In the genomic region with DNA sequence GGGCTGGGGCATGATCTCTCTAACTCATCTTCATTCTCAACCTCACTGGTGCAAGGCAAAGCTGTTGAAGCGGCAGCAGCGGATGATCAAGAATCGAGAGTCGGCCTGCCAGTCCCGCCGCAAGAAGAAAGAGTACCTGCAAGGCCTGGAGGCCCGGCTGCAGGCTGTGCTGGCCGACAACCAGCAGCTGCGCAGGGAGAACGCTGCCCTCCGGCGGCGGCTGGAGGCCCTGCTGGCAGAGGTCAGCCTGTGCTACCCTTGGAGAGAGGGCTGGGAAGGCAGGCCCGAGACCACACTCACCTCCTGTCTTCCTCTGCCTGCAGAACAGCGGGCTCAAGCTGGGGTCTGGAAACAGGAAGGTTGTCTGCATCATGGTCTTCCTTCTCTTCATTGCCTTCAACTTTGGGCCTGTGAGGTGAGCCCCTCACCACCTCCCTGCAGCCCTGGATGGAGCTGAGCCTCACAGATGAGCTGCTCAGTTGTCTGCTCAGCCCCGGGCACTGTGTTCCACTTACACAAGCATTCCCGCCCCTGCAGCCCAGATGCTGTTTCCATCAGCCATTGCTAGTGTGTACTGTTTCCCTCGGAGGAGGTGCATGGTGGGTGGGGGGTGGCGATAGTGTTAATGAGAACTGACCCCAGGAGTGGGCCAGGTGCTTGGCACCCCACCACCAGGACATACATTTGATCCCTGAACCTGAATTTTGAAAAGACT, we compare ENCODE assay signal across 9 mouse cellular contexts. TPM values are rescaled to one million over a fixed set of nuclear protein-coding genes. Genes with fewer than 3 reads are reported as not detected.
DNase-seq lines count a peak whose midpoint lies in the region; ATAC-seq and TF ChIP-seq lines count a peak whose summit lies in the region.
"Had no signal": no experiment of that assay in that cellular context is flagged by ENCODE, and none has a peak within 500 bp of the region (broad histone marks: within the 10 kb centered on the region; RNA-seq: fewer than 3 reads in every experiment).

No protein-coding gene starts in this region.

- TF ChIP-seq POLR2A in brain, embryonic 14.5 days (IDR thresholded peaks at IDR 0.05; ENCODE audit: borderline replicate concordance, extremely low read depth, insufficient read depth, insufficient read length, poor library complexity, severe bottlenecking), result no peak

- no peaks in the 10 kb centered on the region for H3K9me3 ChIP-seq in forebrain, postnatal 0 days (ENCODE audit: low read length)
- no peaks in the 10 kb centered on the region for H3K9me3 ChIP-seq in forebrain, embryonic 13.5 days (replicated peaks)
- H3K9me3 ChIP-seq in midbrain, embryonic 10.5 days (replicated peaks), result no peaks in the 10 kb centered on the region
- H3K9me3 ChIP-seq in midbrain, embryonic 16.5 days (replicated peaks; ENCODE audit: control insufficient read depth, low read length, poor library complexity, severe bottlenecking), result no peaks in the 10 kb centered on the region
- H3K9me3 ChIP-seq in intestine, embryonic 15.5 days, result no peaks in the 10 kb centered on the region
- H3K9me3 ChIP-seq: heart, embryonic 13.5 days had no signal

- no peak for DNase-seq in forebrain, postnatal 0 days
- peak; percentile 60 for DNase-seq in midbrain, embryonic 10.5 days (ENCODE audit: low spot score)
- no peak for DNase-seq in brain, embryonic 14.5 days (ENCODE audit: low read depth)
- peak; percentile 46 for DNase-seq in naive thymus-derived CD4-positive, alpha-beta T cell, adult 2 months (ENCODE audit: low read depth)

- H3K27ac ChIP-seq in forebrain, postnatal 0 days (ENCODE audit: low read depth, low read length), result no peak overlapping the region
- H3K27ac ChIP-seq in forebrain, embryonic 13.5 days, result no peak overlapping the region
- no peak overlapping the region for H3K27ac ChIP-seq in midbrain, embryonic 10.5 days (replicated peaks)
- H3K27ac ChIP-seq in midbrain, embryonic 16.5 days (ENCODE audit: low read length), result no peak overlapping the region
- no peak overlapping the region for H3K27ac ChIP-seq in intestine, embryonic 15.5 days
- H3K27ac ChIP-seq: heart, embryonic 13.5 days had no signal

- H3K27me3 ChIP-seq in forebrain, postnatal 0 days (ENCODE audit: insufficient read depth, low read length), result no peaks in the 10 kb centered on the region
- H3K27me3 ChIP-seq in forebrain, embryonic 13.5 days, result no peaks in the 10 kb centered on the region
- no peaks in the 10 kb centered on the region for H3K27me3 ChIP-seq in midbrain, embryonic 10.5 days (ENCODE audit: low read depth, poor library complexity, severe bottlenecking)
- H3K27me3 ChIP-seq in midbrain, embryonic 16.5 days (ENCODE audit: control insufficient read depth, insufficient read depth, low read depth, low read length), result no peaks in the 10 kb centered on the region
- H3K27me3 ChIP-seq in intestine, embryonic 15.5 days (replicated peaks), result no peaks in the 10 kb centered on the region
- H3K27me3 ChIP-seq: heart, embryonic 13.5 days had no signal

- no peak overlapping the region for H3K9ac ChIP-seq in forebrain, postnatal 0 days
- no peak overlapping the region for H3K9ac ChIP-seq in forebrain, embryonic 13.5 days
- H3K9ac ChIP-seq in midbrain, embryonic 16.5 days (ENCODE audit: low read depth, low read length), result no peak overlapping the region
- no peak overlapping the region for H3K9ac ChIP-seq in intestine, embryonic 15.5 days
- H3K9ac ChIP-seq: heart, embryonic 13.5 days had no signal

- ATAC-seq in forebrain, postnatal 0 days, result no peak
- ATAC-seq in forebrain, embryonic 13.5 days, result no peak
- no peak for ATAC-seq in midbrain, embryonic 16.5 days
- ATAC-seq in erythroid progenitor cell, adult 5-6 weeks (replicated peaks; ENCODE audit: low FRiP score, poor library complexity, severe bottlenecking), result no peak
- no peak for ATAC-seq in intestine, embryonic 15.5 days

- no peak overlapping the region for H3K4me2 ChIP-seq in forebrain, postnatal 0 days (ENCODE audit: low read depth)
- H3K4me2 ChIP-seq in forebrain, embryonic 13.5 days, result no peak overlapping the region
- H3K4me2 ChIP-seq in midbrain, embryonic 16.5 days (ENCODE audit: low read length), result no peak overlapping the region
- H3K4me2 ChIP-seq in intestine, embryonic 15.5 days (replicated peaks), result no peak overlapping the region
- H3K4me2 ChIP-seq: heart, embryonic 13.5 days had no signal

- WGBS in forebrain, postnatal 0 days, result 42% methylated on average over 19 of the region's 19 CpGs
- 46% methylated on average over 19 of the region's 19 CpGs for WGBS in forebrain, embryonic 13.5 days
- 53% methylated on average over 19 of the region's 19 CpGs for WGBS in midbrain, embryonic 10.5 days
- 51% methylated on average over 19 of the region's 19 CpGs for WGBS in midbrain, embryonic 16.5 days
- WGBS in intestine, embryonic 15.5 days, result 56% methylated on average over 19 of the region's 19 CpGs

- H3K4me3 ChIP-seq in forebrain, postnatal 0 days (ENCODE audit: low read depth, low read length), result no peak overlapping the region
- H3K4me3 ChIP-seq in forebrain, embryonic 13.5 days, result no peak overlapping the region
- no peak overlapping the region for H3K4me3 ChIP-seq in midbrain, embryonic 10.5 days
- no peak overlapping the region for H3K4me3 ChIP-seq in midbrain, embryonic 16.5 days (ENCODE audit: low read depth, low read length)
- no peak overlapping the region for H3K4me3 ChIP-seq in intestine, embryonic 15.5 days (replicated peaks)
- H3K4me3 ChIP-seq: heart, embryonic 13.5 days had no signal

- TF ChIP-seq CTCF in forebrain, postnatal 0 days (IDR thresholded peaks at IDR 0.05; ENCODE audit: low read depth), result peak; percentile 42
- peak; percentile 53 for TF ChIP-seq CTCF in brain, embryonic 14.5 days (IDR thresholded peaks at IDR 0.05; ENCODE audit: borderline replicate concordance, extremely low read depth, insufficient read depth, insufficient read length)

- peaks cover 60% of the 10 kb centered on the region for H3K36me3 ChIP-seq in forebrain, postnatal 0 days (ENCODE audit: insufficient read depth)
- H3K36me3 ChIP-seq in forebrain, embryonic 13.5 days (ENCODE audit: poor library complexity, severe bottlenecking), result peaks cover 70% of the 10 kb centered on the region
- H3K36me3 ChIP-seq in midbrain, embryonic 10.5 days, result peaks cover 76% of the 10 kb centered on the region
- peaks cover 37% of the 10 kb centered on the region for H3K36me3 ChIP-seq in midbrain, embryonic 16.5 days (ENCODE audit: control insufficient read depth, insufficient read depth, low read length)
- peaks cover 6% of the 10 kb centered on the region for H3K36me3 ChIP-seq in intestine, embryonic 15.5 days

- H3K4me1 ChIP-seq in forebrain, postnatal 0 days (ENCODE audit: insufficient read depth), result peaks cover 6% of the 10 kb centered on the region
- peaks cover 13% of the 10 kb centered on the region for H3K4me1 ChIP-seq in forebrain, embryonic 13.5 days
- peaks cover 38% of the 10 kb centered on the region for H3K4me1 ChIP-seq in midbrain, embryonic 10.5 days
- H3K4me1 ChIP-seq in midbrain, embryonic 16.5 days (ENCODE audit: control insufficient read depth, insufficient read depth, low read length), result peaks cover 11% of the 10 kb centered on the region
- H3K4me1 ChIP-seq in intestine, embryonic 15.5 days (replicated peaks), result peaks cover 28% of the 10 kb centered on the region

RNA-seq across cellular contexts. Expression of a gene that starts 4.7 kb away (rescaled TPM):
- 39.9 and 43.7 TPM in 2 replicates for total RNA-seq in forebrain, postnatal 0 days (2014; rRNA removed)
- polyA plus RNA-seq in forebrain, postnatal 0 days (2015; fragmentation: Nextera tagmentation; extraction: Ambion mirVana), result 86.1 and 86.4 TPM in 2 replicates
- 95.9 and 105 TPM in 2 replicates for polyA plus RNA-seq in forebrain, embryonic 13.5 days (2015; fragmentation: Nextera tagmentation; extraction: Ambion mirVana)
- 111 and 123 TPM in 2 replicates for polyA plus RNA-seq in midbrain, embryonic 10.5 days (2016; fragmentation: Nextera tagmentation; extraction: Ambion mirVana)
- polyA plus RNA-seq in midbrain, embryonic 16.5 days (2015; fragmentation: Nextera tagmentation; extraction: Ambion mirVana), result 119 and 123 TPM in 2 replicates
- 113 and 133 TPM in 2 replicates for polyA plus RNA-seq in brain, embryonic 14.5 days (2012; rRNA removed)
- 5.4 and 8.3 TPM in 2 replicates for total RNA-seq in erythroid progenitor cell, adult 5-6 weeks (2015; ENCODE audit: low replicate concordance)
- total RNA-seq in erythroid progenitor cell, adult 5-6 weeks (2017; ENCODE audit: low replicate concordance), result 2.6 and 5.0 TPM in 2 replicates
- 67.5 and 68.2 TPM in 2 replicates for polyA plus RNA-seq in intestine, embryonic 15.5 days (2015; fragmentation: Nextera tagmentation; extraction: Ambion mirVana)

RNA-seq across cellular contexts. Expression of a gene that starts 7.1 kb away (rescaled TPM):
- 9.6 and 19.9 TPM in 2 replicates for total RNA-seq in forebrain, postnatal 0 days (2014; rRNA removed)
- 8.2 and 11.4 TPM in 2 replicates for polyA plus RNA-seq in forebrain, postnatal 0 days (2015; fragmentation: Nextera tagmentation; extraction: Ambion mirVana)
- 14.7 and 16.1 TPM in 2 replicates for polyA plus RNA-seq in forebrain, embryonic 13.5 days (2015; fragmentation: Nextera tagmentation; extraction: Ambion mirVana)
- polyA plus RNA-seq in midbrain, embryonic 10.5 days (2016; fragmentation: Nextera tagmentation; extraction: Ambion mirVana), result 16.8 and 18.9 TPM in 2 replicates
- 15.4 and 17.9 TPM in 2 replicates for polyA plus RNA-seq in midbrain, embryonic 16.5 days (2015; fragmentation: Nextera tagmentation; extraction: Ambion mirVana)
- 3.8 and 6.8 TPM in 2 replicates for polyA plus RNA-seq in brain, embryonic 14.5 days (2012; rRNA removed)
- total RNA-seq in erythroid progenitor cell, adult 5-6 weeks (2015; ENCODE audit: low replicate concordance), result 2.5 TPM in 1 of 2 replicates, not detected in the other
- total RNA-seq in erythroid progenitor cell, adult 5-6 weeks (2017; ENCODE audit: low replicate concordance), result 2.6 and 4.9 TPM in 2 replicates
- 12.1 and 13.7 TPM in 2 replicates for polyA plus RNA-seq in intestine, embryonic 15.5 days (2015; fragmentation: Nextera tagmentation; extraction: Ambion mirVana)

RNA-seq across cellular contexts. Expression of a gene that starts 18.7 kb away (rescaled TPM):
- 1.0 and 1.7 TPM in 2 replicates for total RNA-seq in forebrain, postnatal 0 days (2014; rRNA removed)
- 0.08 and 0.16 TPM in 2 replicates for polyA plus RNA-seq in forebrain, postnatal 0 days (2015; fragmentation: Nextera tagmentation; extraction: Ambion mirVana)
- polyA plus RNA-seq in forebrain, embryonic 13.5 days (2015; fragmentation: Nextera tagmentation; extraction: Ambion mirVana), result 0.01 and 0.05 TPM in 2 replicates
- polyA plus RNA-seq in midbrain, embryonic 10.5 days (2016; fragmentation: Nextera tagmentation; extraction: Ambion mirVana), result not detected in 2 replicates
- 0.14 and 0.15 TPM in 2 replicates for polyA plus RNA-seq in midbrain, embryonic 16.5 days (2015; fragmentation: Nextera tagmentation; extraction: Ambion mirVana)
- polyA plus RNA-seq in brain, embryonic 14.5 days (2012; rRNA removed), result 0.33 and 0.70 TPM in 2 replicates
- total RNA-seq in erythroid progenitor cell, adult 5-6 weeks (2015; ENCODE audit: low replicate concordance), result not detected in 2 replicates
- total RNA-seq in erythroid progenitor cell, adult 5-6 weeks (2017; ENCODE audit: low replicate concordance), result not detected in 2 replicates
- 1.1 and 1.3 TPM in 2 replicates for polyA plus RNA-seq in intestine, embryonic 15.5 days (2015; fragmentation: Nextera tagmentation; extraction: Ambion mirVana)

RNA-seq across cellular contexts. Expression of a gene that starts 22.3 kb away (rescaled TPM):
- 7.8 and 11.4 TPM in 2 replicates for total RNA-seq in forebrain, postnatal 0 days (2014; rRNA removed)
- 12.2 and 15.1 TPM in 2 replicates for polyA plus RNA-seq in forebrain, postnatal 0 days (2015; fragmentation: Nextera tagmentation; extraction: Ambion mirVana)
- 2.8 and 6.0 TPM in 2 replicates for polyA plus RNA-seq in forebrain, embryonic 13.5 days (2015; fragmentation: Nextera tagmentation; extraction: Ambion mirVana)
- 0.54 and 1.2 TPM in 2 replicates for polyA plus RNA-seq in midbrain, embryonic 10.5 days (2016; fragmentation: Nextera tagmentation; extraction: Ambion mirVana)
- 10.3 and 11.5 TPM in 2 replicates for polyA plus RNA-seq in midbrain, embryonic 16.5 days (2015; fragmentation: Nextera tagmentation; extraction: Ambion mirVana)
- 53.2 and 63.8 TPM in 2 replicates for polyA plus RNA-seq in brain, embryonic 14.5 days (2012; rRNA removed)
- not detected in 2 replicates for total RNA-seq in erythroid progenitor cell, adult 5-6 weeks (2015; ENCODE audit: low replicate concordance)
- total RNA-seq in erythroid progenitor cell, adult 5-6 weeks (2017; ENCODE audit: low replicate concordance), result not detected in 2 replicates
- 0.40 and 0.49 TPM in 2 replicates for polyA plus RNA-seq in intestine, embryonic 15.5 days (2015; fragmentation: Nextera tagmentation; extraction: Ambion mirVana)

RNA-seq across cellular contexts. Expression of a gene that starts 23.4 kb away (rescaled TPM):
- 24.2 and 27.2 TPM in 2 replicates for total RNA-seq in forebrain, postnatal 0 days (2014; rRNA removed)
- polyA plus RNA-seq in forebrain, postnatal 0 days (2015; fragmentation: Nextera tagmentation; extraction: Ambion mirVana), result 17.6 and 20.2 TPM in 2 replicates
- polyA plus RNA-seq in forebrain, embryonic 13.5 days (2015; fragmentation: Nextera tagmentation; extraction: Ambion mirVana), result 15.9 and 19.7 TPM in 2 replicates
- 22.5 and 23.6 TPM in 2 replicates for polyA plus RNA-seq in midbrain, embryonic 10.5 days (2016; fragmentation: Nextera tagmentation; extraction: Ambion mirVana)
- polyA plus RNA-seq in midbrain, embryonic 16.5 days (2015; fragmentation: Nextera tagmentation; extraction: Ambion mirVana), result 19.9 and 21.0 TPM in 2 replicates
- polyA plus RNA-seq in brain, embryonic 14.5 days (2012; rRNA removed), result 29.3 and 31.7 TPM in 2 replicates
- 6.7 and 13.0 TPM in 2 replicates for total RNA-seq in erythroid progenitor cell, adult 5-6 weeks (2015; ENCODE audit: low replicate concordance)
- 3.2 and 4.0 TPM in 2 replicates for total RNA-seq in erythroid progenitor cell, adult 5-6 weeks (2017; ENCODE audit: low replicate concordance)
- 27.8 and 29.6 TPM in 2 replicates for polyA plus RNA-seq in intestine, embryonic 15.5 days (2015; fragmentation: Nextera tagmentation; extraction: Ambion mirVana)

Comparison
In these comparisons a context has a peak if more than half of its experiments do, and no peak if none do; other contexts are left out.
1. DNase-seq: peak in midbrain, embryonic 10.5 days (single experiment) and naive thymus-derived CD4-positive, alpha-beta T cell, adult 2 months (single experiment); none in forebrain, postnatal 0 days (single experiment) and brain, embryonic 14.5 days (single experiment).